Mouse (Mus musculus) lung, adult 2 months (tissue): ENCODE measurements around the gene B3glct.

Source experiments
- CTCF ChIP-seq: fragments of 200-500 bp; IDR thresholded peaks from 2 replicates; pipeline ENCODE4 v1.5.1; 2011; ENCODE audit warnings: mild to moderate bottlenecking, low read length, control low read depth; ENCODE audit not compliant: insufficient read depth
- POLR2A ChIP-seq: fragments of 200-500 bp; IDR thresholded peaks from 2 replicates; pipeline ENCODE4 v1.6.1; 2011; ENCODE audit warnings: low read depth, mild to moderate bottlenecking, control low read depth, low read length, borderline replicate concordance; ENCODE audit errors: extremely low read depth

DNA sequence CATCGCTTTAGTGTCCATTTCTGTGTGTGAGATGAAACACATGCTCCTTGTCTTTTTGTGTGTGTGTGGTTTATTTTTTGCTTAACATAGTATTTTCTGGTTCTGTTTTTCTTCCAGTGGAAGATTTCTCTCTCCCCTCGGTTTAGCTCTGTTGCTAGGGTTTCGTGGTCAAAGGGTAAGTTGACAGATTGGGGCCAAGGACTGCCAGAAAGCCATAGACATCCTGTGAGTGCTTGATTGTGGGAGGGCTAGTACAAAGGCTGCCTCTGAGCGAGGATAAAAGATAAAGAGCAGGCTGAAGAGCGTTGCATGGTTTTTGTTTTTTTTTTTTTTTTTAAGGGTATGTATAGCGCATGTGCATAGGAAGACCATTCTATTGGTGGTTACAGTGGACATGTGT, 133.8 kb downstream of the B3glct start:
- no peak for TF ChIP-seq CTCF
- TF ChIP-seq POLR2A = no peak
